Mouse (Mus musculus) heart, embryonic 14.5 days (tissue): ENCODE results near the gene Mettl16. TPM values are rescaled to one million over a fixed set of nuclear protein-coding genes. Genes with fewer than 3 reads are reported as not detected.

Source experiments
- ATAC-seq: fragments of 200-750 bp; cut with Nextera tagmentation; 2 replicates; pipeline ENCODE4 v1.8.0; 2017; ENCODE audit warnings: low read depth, moderate TSS enrichment; ENCODE audit not compliant: insufficient number of reproducible peaks, insufficient read depth, low FRiP score
- H3K27ac ChIP-seq, 2 experiments: fragments of 200-500 bp in 1 of 2; fragments of 300-500 bp in 1 of 2; sonication (generic) in 1 of 2; replicated peaks in 1 of 2; 2 replicates each; pipeline ENCODE4 v1.5.1; 2012 to 2014; ENCODE audit warnings: low read depth in 2 of 2, low read length in 2 of 2, control low read depth in 1 of 2, mild to moderate bottlenecking in 1 of 2, mixed read lengths in 1 of 2; ENCODE audit not compliant: control insufficient read depth in 1 of 2, insufficient read depth in 1 of 2
- H3K27me3 ChIP-seq: fragments of 300-500 bp; sonication (generic); 2 replicates; pipeline ENCODE4 v1.6.1; 2014; ENCODE audit warnings: mild to moderate bottlenecking, low read length, control low read depth; ENCODE audit not compliant: control insufficient read depth, insufficient read depth
- H3K36me3 ChIP-seq: fragments of 300-500 bp; sonication (generic); 2 replicates; pipeline ENCODE4 v1.6.1; 2014; ENCODE audit warnings: mild to moderate bottlenecking, control low read depth, low read length, mixed read lengths; ENCODE audit not compliant: control insufficient read depth, insufficient read depth
- H3K4me1 ChIP-seq, 2 experiments: fragments of 200-500 bp in 1 of 2; fragments of 300-500 bp in 1 of 2; sonication (generic) in 1 of 2; 2 replicates each; pipeline ENCODE4 v1.6.1; 2012 to 2014; ENCODE audit warnings: low read length in 2 of 2, control low read depth in 1 of 2, mixed read lengths in 1 of 2; ENCODE audit not compliant: control insufficient read depth in 2 of 2, insufficient read depth in 2 of 2
- H3K4me2 ChIP-seq: fragments of 300-500 bp; sonication (generic); 2 replicates; pipeline ENCODE4 v1.6.1; 2014; ENCODE audit warnings: mild to moderate bottlenecking, low read length
- H3K4me3 ChIP-seq, 2 experiments: fragments of 200-500 bp in 1 of 2; fragments of 300-500 bp in 1 of 2; sonication (generic) in 1 of 2; 2 replicates each; pipeline ENCODE4 v1.5.1; 2012 to 2014; ENCODE audit warnings: low read length in 2 of 2, mild to moderate bottlenecking in 2 of 2, control low read depth in 1 of 2, low read depth in 1 of 2, moderate library complexity in 1 of 2; ENCODE audit not compliant: control insufficient read depth in 1 of 2, insufficient read depth in 1 of 2
- H3K9ac ChIP-seq: fragments of 300-500 bp; sonication (generic); 2 replicates; pipeline ENCODE4 v1.6.1; 2014; ENCODE audit warnings: mild to moderate bottlenecking, low read length
- H3K9me3 ChIP-seq: fragments of 300-500 bp; sonication (generic); 2 replicates; pipeline ENCODE4 v1.6.1; 2016; ENCODE audit warnings: low read length, control low read depth; ENCODE audit not compliant: control insufficient read depth
- WGBS: fragments of 180-500 bp; shearing (Covaris S2); extraction: QIAGEN DNeasy Blood & Tissue Kit; methylation state at CpG from one replicate; pipeline ENCODE4 v1.1.7; 2014; 5-methylcytosine and 5-hydroxymethylcytosine counted together
- polyA plus RNA-seq: library from polyadenylated mRNA; unstranded; fragments of >200 nt; fragmentation: Nextera tagmentation; extraction: Ambion mirVana; gene quantifications from 2 replicates; pipeline ENCODE4 v1.2.1, GENCODE M21; 2014

Mettl16 gene
- polyA plus RNA-seq, 1 experiment from 2014 or later, result 20.3 TPM

GRCm38 (mm10) chr11:74827791-74828403 lies 57.3 kb downstream of the Mettl16 start:
- Histone ChIP-seq H3K27ac (no peak overlapping the region), H3K27me3 (no peaks in the 10 kb centered on the region), H3K9ac (no peak overlapping the region), H3K4me1 (peaks cover 7 to 12% of the 10 kb centered on the region in 2 experiments), H3K9me3 (no peaks in the 10 kb centered on the region), H3K4me3 (no peak overlapping the region), H3K36me3 (peaks cover 15% of the 10 kb centered on the region; the same call in 1 of the 2 replicates), H3K4me2 (no peak overlapping the region)
- ATAC-seq, result no peak
- 74% methylated on average over 7 of the region's 7 CpGs for WGBS

DNA sequence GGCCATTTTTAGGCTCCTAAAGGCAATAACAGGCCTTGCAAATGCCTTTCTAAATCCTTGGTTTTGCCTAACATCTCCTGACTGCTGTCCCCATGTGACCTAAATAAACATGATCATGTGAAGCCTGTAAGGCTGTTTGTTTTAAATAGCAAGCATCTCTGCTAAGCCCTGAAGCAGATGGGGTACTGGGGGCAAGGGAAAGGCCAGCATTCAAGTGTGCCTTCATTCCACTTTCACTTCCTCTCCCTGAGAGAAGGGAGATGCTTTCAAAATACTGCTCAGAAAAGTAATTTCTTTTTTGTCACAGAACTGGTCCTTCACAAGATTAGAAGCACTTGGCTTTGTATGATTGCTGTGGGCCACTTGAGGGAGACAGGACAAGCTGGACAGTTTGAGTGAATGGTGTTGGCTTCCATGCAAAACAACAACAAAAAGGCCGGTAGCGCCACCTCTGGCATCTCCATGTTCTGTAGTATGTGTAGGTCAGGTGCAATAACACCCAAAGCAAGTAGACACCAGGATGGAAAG lies 57.8 kb downstream of the Mettl16 start:
- H3K9me3 ChIP-seq, result no peaks in the 10 kb centered on the region
- H3K27ac ChIP-seq, result no peak overlapping the region
- ATAC-seq, result no peak
- H3K4me1 ChIP-seq, result peaks cover 9 to 17% of the 10 kb centered on the region in 2 experiments
- 30% methylated on average over 2 of the region's 2 CpGs for WGBS
- peak overlapping the region; percentile 79 for H3K4me2 ChIP-seq
- H3K36me3 ChIP-seq, result peaks cover 10% of the 10 kb centered on the region; the same call in 1 of the 2 replicates
- no peak overlapping the region for H3K4me3 ChIP-seq
- no peaks in the 10 kb centered on the region for H3K27me3 ChIP-seq
- H3K9ac ChIP-seq, result no peak overlapping the region

DNA sequence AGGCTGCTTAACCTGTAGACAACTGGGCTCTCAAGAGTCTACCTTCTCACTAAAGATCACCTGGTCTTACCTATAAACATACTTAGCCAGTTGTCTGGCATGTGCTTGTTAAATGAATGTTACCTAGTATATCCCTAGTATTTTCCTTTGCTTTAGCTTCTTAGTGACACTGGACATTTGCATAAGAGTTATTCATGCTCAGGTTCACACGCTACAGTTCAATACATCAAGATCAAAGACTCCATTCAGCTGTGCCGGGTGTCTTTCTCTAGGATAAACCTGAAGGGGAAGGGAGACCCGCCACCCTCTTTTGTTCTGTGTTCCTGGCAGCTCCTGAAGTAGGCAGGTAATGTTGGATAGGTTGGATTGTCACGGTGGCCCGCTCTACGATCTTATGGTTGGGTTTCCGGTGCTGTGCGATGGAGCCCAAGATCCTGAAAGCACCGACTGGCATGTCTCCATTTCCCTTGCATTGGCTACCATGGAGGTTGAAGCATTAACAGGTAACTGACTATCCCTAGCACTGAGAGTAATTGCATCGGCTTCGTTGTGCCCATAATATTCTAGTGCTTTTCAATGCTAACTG lies 58.4 kb downstream of the Mettl16 start:
- WGBS, result 14% methylated on average over 11 of the region's 11 CpGs
- H3K4me3 ChIP-seq, result peak overlapping the region in 1 of 2 experiments; percentile 92; a peak in 3 of 4 replicates
- no peaks in the 10 kb centered on the region for H3K9me3 ChIP-seq
- peak overlapping the region; percentile 79 for H3K4me2 ChIP-seq
- peak overlapping the region in 1 of 2 experiments; percentile 96; a peak in 1 of 4 replicates for H3K27ac ChIP-seq
- peaks cover 15 to 23% of the 10 kb centered on the region in 2 experiments for H3K4me1 ChIP-seq
- peak overlapping the region; percentile 92 for H3K9ac ChIP-seq
- ATAC-seq, result no peak
- 0 out of 2 replicates have a peak, but pooled peaks cover 6% of the 10 kb centered on the region for H3K36me3 ChIP-seq
- no peaks in the 10 kb centered on the region for H3K27me3 ChIP-seq

DNA sequence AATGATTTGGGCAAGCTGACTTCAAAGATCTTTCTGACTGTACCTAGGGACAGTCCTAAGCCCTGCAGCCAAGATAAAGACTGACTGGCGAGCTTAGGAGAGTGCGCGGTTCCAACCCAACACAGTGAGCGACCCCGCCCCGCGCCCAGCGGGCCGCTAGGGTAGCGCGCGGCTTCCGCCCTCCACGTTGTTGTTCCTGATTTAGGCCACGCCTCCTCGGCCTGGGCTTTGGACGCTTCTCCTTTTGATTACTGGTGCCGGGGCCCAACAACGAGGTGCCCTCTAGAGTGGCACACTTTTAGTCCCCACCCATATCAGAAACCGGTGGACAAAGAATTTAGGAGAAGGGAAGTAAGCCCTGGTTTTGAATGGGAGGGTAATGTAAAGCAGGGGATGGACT lies 59.2 kb downstream of the Mettl16 start:
- Histone ChIP-seq H3K4me2 (peak overlapping the region; percentile 79), H3K27me3 (no peaks in the 10 kb centered on the region), H3K9ac (peak overlapping the region; percentile 92), H3K36me3 (no peaks in the 10 kb centered on the region), H3K9me3 (no peaks in the 10 kb centered on the region), H3K27ac (peak overlapping the region; percentile 88 to 96), H3K4me3 (peak overlapping the region; percentile 53 to 92), H3K4me1 (peaks cover 21 to 30% of the 10 kb centered on the region in 2 experiments)
- WGBS, result under 1% methylated on average over 20 of the region's 20 CpGs
- peak; percentile 22 for ATAC-seq

DNA sequence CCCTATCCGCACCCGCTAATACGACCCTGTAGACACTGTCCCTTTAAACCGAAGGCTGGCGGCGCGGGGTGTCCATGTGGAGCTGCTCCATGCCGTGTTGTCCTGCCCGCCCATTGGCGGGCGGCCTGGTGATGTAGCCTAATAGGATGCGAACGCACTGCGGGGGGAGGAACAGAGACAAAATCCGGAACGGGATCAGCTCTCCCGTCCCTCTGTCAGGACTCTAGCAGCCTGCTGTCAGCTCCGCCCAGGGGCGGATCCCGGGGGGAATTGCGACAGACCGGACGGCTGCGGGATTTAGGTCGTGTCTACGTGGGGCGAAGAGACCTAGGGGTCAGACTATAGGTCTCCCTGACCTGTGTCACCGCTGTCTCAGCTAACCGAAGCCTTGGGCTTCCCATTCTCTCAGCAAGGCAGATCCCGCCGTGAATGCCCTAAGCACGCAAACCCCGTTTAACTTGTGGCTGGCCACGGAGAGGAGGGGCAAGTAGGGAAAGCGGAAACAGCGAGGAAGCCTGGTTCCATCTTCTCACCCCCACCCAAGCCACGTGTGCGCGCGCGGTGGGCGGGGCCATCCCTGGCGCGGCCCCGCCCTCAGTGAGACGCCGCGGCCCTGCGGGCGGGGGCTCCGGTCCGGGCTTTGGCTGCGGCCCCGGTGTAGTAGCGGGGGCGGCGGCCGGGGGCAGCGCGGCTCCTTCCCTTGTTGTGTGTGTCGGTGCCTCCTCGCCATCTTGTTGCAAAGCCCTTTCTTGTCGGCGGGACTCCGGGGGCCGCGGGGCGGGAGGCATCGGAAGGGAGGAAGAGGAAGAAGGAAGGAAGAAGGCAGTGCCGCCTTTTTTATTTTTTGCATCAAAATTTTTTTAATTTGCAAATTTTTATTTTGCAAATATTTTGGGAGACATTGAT lies 59.9 kb downstream of the Mettl16 start, which contains the start of gene Mnt:
Gene Mnt (plus strand): TSS at position 665 of the 906 bp plus-strand sequence.
- under 1% methylated on average over 66 of the region's 70 CpGs for WGBS
- peaks cover 23 to 32% of the 10 kb centered on the region in 2 experiments for H3K4me1 ChIP-seq
- H3K27me3 ChIP-seq, result no peaks in the 10 kb centered on the region
- no peaks in the 10 kb centered on the region for H3K36me3 ChIP-seq
- peak within 1 kb of the TSS; percentile 81 to 92 for H3K4me3 ChIP-seq
- H3K9me3 ChIP-seq, result no peaks in the 10 kb centered on the region
- peak within 1 kb of the TSS; percentile 79 for H3K4me2 ChIP-seq
- peak within 1 kb of the TSS; percentile 92 for H3K9ac ChIP-seq
- H3K27ac ChIP-seq, result peak within 1 kb of the TSS; percentile 96 to 99
- peak; percentile 79 for ATAC-seq

DNA sequence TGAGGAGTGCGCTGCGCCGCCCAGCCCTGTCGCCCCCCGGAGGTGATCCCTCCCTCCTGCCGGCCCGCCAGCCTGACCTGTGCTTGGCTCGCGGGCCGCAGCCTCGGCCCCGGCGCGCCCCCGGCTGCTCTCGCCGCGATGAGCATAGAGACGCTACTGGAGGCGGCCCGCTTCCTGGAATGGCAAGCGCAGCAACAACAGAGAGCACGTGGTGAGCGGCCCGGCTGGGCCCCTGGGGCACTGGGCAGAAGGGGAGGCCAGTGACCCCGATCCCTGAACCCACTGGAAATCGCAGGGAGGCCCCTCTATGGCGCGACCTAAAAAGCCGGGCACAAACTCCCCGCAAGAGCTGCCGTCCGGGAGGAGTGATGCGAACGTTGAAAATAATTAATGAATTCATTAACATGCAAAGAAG lies 60.6 kb downstream of the Mettl16 start:
- Histone ChIP-seq H3K27ac (peak overlapping the region; percentile 95 to 96), H3K9me3 (no peaks in the 10 kb centered on the region), H3K27me3 (no peaks in the 10 kb centered on the region), H3K36me3 (no peaks in the 10 kb centered on the region), H3K4me2 (peak overlapping the region; percentile 79), H3K9ac (peak overlapping the region; percentile 92), H3K4me1 (peaks cover 23 to 32% of the 10 kb centered on the region in 2 experiments), H3K4me3 (peak overlapping the region; percentile 81 to 92)
- ATAC-seq, result 0 out of 2 replicates have a peak, but pooled peaks have one; percentile 4
- WGBS, result under 1% methylated on average over 35 of the region's 35 CpGs
